Mouse (Mus musculus) olfactory bulb, adult 2 months (tissue): Measurements from ENCODE around the gene Mr1. TPM values are rescaled to one million over a fixed set of nuclear protein-coding genes. Genes with fewer than 3 reads are reported as not detected.
"Not testable (repeated sequence)": the region's sequence is repeated elsewhere in the genome, so short reads cannot be mapped to it uniquely, and the experiment has no call there.

Source experiments
- H3K27ac ChIP-seq: fragments of 200-500 bp; 2 replicates; pipeline ENCODE4 v1.5.1; 2012; ENCODE audit warnings: low read depth, low read length; ENCODE audit not compliant: insufficient read depth
- H3K4me1 ChIP-seq: fragments of 200-500 bp; 2 replicates; pipeline ENCODE4 v1.6.1; 2012; ENCODE audit warnings: low read length; ENCODE audit not compliant: control insufficient read depth, insufficient read depth
- H3K4me3 ChIP-seq: fragments of 200-500 bp; 2 replicates; pipeline ENCODE4 v1.5.1; 2012; ENCODE audit warnings: mild to moderate bottlenecking, low read depth, low read length, moderate library complexity; ENCODE audit not compliant: insufficient read depth
- CTCF ChIP-seq: fragments of 200-500 bp; IDR thresholded peaks from 2 replicates; pipeline ENCODE4 v1.5.1; 2012; ENCODE audit warnings: low read depth, mild to moderate bottlenecking, low read length, moderate library complexity; ENCODE audit not compliant: insufficient read depth
- POLR2A ChIP-seq: fragments of 200-500 bp; IDR thresholded peaks from 2 replicates; pipeline ENCODE4 v1.6.1; 2012; ENCODE audit warnings: mild to moderate bottlenecking, low read depth, low read length, moderate library complexity; ENCODE audit not compliant: insufficient read depth
- WGBS: fragments of 180-500 bp; shearing (Covaris S2); methylation state at CpG from one replicate; pipeline ENCODE4 v1.1.7; 2018; 5-methylcytosine and 5-hydroxymethylcytosine counted together
- polyA plus RNA-seq: library from polyadenylated mRNA; stranded (reverse); fragments of >200 nt; gene quantifications from 2 replicates; pipeline ENCODE4 v1.2.4, GENCODE M21; 2012; ENCODE audit warnings: low replicate concordance; ENCODE audit not compliant: missing spikeins, insufficient read depth, insufficient read length

Gene Mr1
- polyA plus RNA-seq, result not detected in 2 replicates

GRCm38 (mm10) chr1:155146572-155146980, at the start of gene Mr1:
Mr1 (minus strand) TSS chr1:155146814.
- Histone ChIP-seq H3K4me1 (no peaks in the 10 kb centered on the region), H3K4me3 (peak within 1 kb of the TSS; percentile 20; the same call in 1 of the 2 replicates), H3K27ac (no peak within 1 kb of the TSS)
- TF ChIP-seq CTCF (no peak), POLR2A (no peak)
- 18% methylated on average over 8 of the region's 8 CpGs for WGBS

- Histone ChIP-seq H3K4me1 (peaks cover 6% of the 10 kb centered on the region; the same call in 1 of the 2 replicates), H3K4me3 (no peak overlapping the region), H3K27ac (no peak overlapping the region)
- WGBS, result 49% methylated on average over 15 of the region's 15 CpGs
- no peak for TF ChIP-seq POLR2A
- TF ChIP-seq CTCF, result no peak
These were observed 46.3 kb upstream of the Mr1 start for GRCm38 (mm10) chr1:155192805-155193368.

- peaks cover 6% of the 10 kb centered on the region; the same call in 1 of the 2 replicates for H3K4me1 ChIP-seq
- H3K4me3 ChIP-seq, result no peak overlapping the region
- TF ChIP-seq POLR2A, result no peak
- TF ChIP-seq CTCF, result no peak
- WGBS, result 32% methylated on average over 2 of the region's 2 CpGs
- no peak overlapping the region for H3K27ac ChIP-seq
These were observed 45.1 kb upstream of the Mr1 start for GRCm38 (mm10) chr1:155191671-155192070.

GRCm38 (mm10) chr1:155191219-155191618, 44.6 kb upstream of the Mr1 start:
- Histone ChIP-seq H3K4me1 (peaks cover 6% of the 10 kb centered on the region; the same call in 1 of the 2 replicates), H3K27ac (no peak overlapping the region), H3K4me3 (no peak overlapping the region)
- TF ChIP-seq POLR2A, result no peak
- TF ChIP-seq CTCF, result no peak
- 68% methylated on average over 8 of the region's 8 CpGs for WGBS

- 77% methylated on average over 4 of the region's 4 CpGs for WGBS
- TF ChIP-seq CTCF (no peak), POLR2A (no peak)
These were observed 42.0 kb upstream of the Mr1 start for GRCm38 (mm10) chr1:155188656-155189055.

GRCm38 (mm10) chr1:155184191-155184590, 37.6 kb upstream of the Mr1 start:
- no peaks in the 10 kb centered on the region; the same call in 1 of the 2 replicates for H3K4me1 ChIP-seq
- TF ChIP-seq POLR2A (no peak), CTCF (no peak)
- no peak overlapping the region for H3K27ac ChIP-seq
- no peak overlapping the region for H3K4me3 ChIP-seq
- 46% methylated on average over 3 of the region's 3 CpGs for WGBS

More at GRCm38 (mm10) chr1:155188656-155189055, 42.0 kb upstream of the Mr1 start:
- H3K4me3 ChIP-seq, result no peak overlapping the region
- H3K27ac ChIP-seq, result no peak overlapping the region
- peaks cover 6% of the 10 kb centered on the region; the same call in 1 of the 2 replicates for H3K4me1 ChIP-seq

GRCm38 (mm10) chr1:155178192-155178924, 31.7 kb upstream of the Mr1 start:
- no peak overlapping the region for H3K4me3 ChIP-seq
- H3K4me1 ChIP-seq, result no peaks in the 10 kb centered on the region
- TF ChIP-seq POLR2A, result no peak
- no peak for TF ChIP-seq CTCF
- H3K27ac ChIP-seq, result no peak overlapping the region
- WGBS, result 58% methylated on average over 2 of the region's 2 CpGs

- TF ChIP-seq POLR2A (no peak), CTCF (no peak)
- peaks cover 11% of the 10 kb centered on the region for H3K4me1 ChIP-seq
- 89% methylated on average over 1 of the region's 1 CpGs for WGBS
- H3K27ac ChIP-seq, result no peak overlapping the region
- no peak overlapping the region for H3K4me3 ChIP-seq
These were observed 27.8 kb upstream of the Mr1 start for GRCm38 (mm10) chr1:155174424-155174823.

- H3K4me3 ChIP-seq, H3K27ac ChIP-seq: not testable (repeated sequence)
- H3K4me1 ChIP-seq, result peaks cover 11% of the 10 kb centered on the region
- WGBS, result 44% methylated on average over 1 of the region's 1 CpGs
These were observed 27.0 kb upstream of the Mr1 start for GRCm38 (mm10) chr1:155173644-155174016.
